Mouse (Mus musculus) forebrain, embryonic 14.5 days (tissue): ENCODE data around the gene Skida1. TPM values are rescaled to one million over a fixed set of nuclear protein-coding genes. Genes with fewer than 3 reads are reported as not detected.
A peak's percentile ranks its signal among the peaks of the same experiment; 100 is the strongest.

ENCODE experiments used
- ATAC-seq: fragments of 200-750 bp; cut with Nextera tagmentation; 2 replicates; pipeline ENCODE4 v1.8.0; 2017; ENCODE audit warnings: mild to moderate bottlenecking, moderate library complexity
- DNase-seq: peaks from one replicate; pipeline ENCODE4 v3.0.0-alpha.2; 2015; ENCODE audit warnings: low spot score
- H3K27ac ChIP-seq: fragments of 300-500 bp; sonication (generic); 2 replicates; pipeline ENCODE4 v1.5.1; 2014; ENCODE audit warnings: low read depth, mild to moderate bottlenecking, control low read depth, low read length, moderate library complexity
- H3K27me3 ChIP-seq: fragments of 300-500 bp; sonication (generic); replicated peaks from 2 replicates; pipeline ENCODE4 v1.6.1; 2014; ENCODE audit warnings: low read length, control low read depth, mixed read lengths; ENCODE audit not compliant: control insufficient read depth, insufficient read depth
- H3K36me3 ChIP-seq: fragments of 300-500 bp; sonication (generic); 2 replicates; pipeline ENCODE4 v1.6.1; 2014; ENCODE audit warnings: low read length, control low read depth; ENCODE audit not compliant: control insufficient read depth, insufficient read depth
- H3K4me1 ChIP-seq: fragments of 300-500 bp; sonication (generic); 2 replicates; pipeline ENCODE4 v1.6.1; 2014; ENCODE audit warnings: antibody characterized with exemption, low read length, control low read depth; ENCODE audit not compliant: control insufficient read depth, insufficient read depth
- H3K4me2 ChIP-seq: fragments of 300-500 bp; sonication (generic); 2 replicates; pipeline ENCODE4 v1.6.1; 2014; ENCODE audit warnings: mild to moderate bottlenecking, control low read depth, low read length
- H3K4me3 ChIP-seq: fragments of 300-500 bp; sonication (generic); 2 replicates; pipeline ENCODE4 v1.5.1; 2014; ENCODE audit warnings: low read depth, low read length, control low read depth
- H3K9ac ChIP-seq: fragments of 300-500 bp; sonication (generic); 2 replicates; pipeline ENCODE4 v1.6.1; 2014; ENCODE audit warnings: mild to moderate bottlenecking, low read length, control low read depth, moderate library complexity
- H3K9me3 ChIP-seq: fragments of 300-500 bp; sonication (generic); replicated peaks from 2 replicates; pipeline ENCODE4 v1.6.1; 2016; ENCODE audit warnings: low read length, control low read depth, mixed read lengths; ENCODE audit not compliant: control insufficient read depth
- WGBS: fragments of 180-500 bp; shearing (Covaris S2); extraction: QIAGEN DNeasy Blood & Tissue Kit; methylation state at CpG from one replicate; pipeline ENCODE4 v1.1.7; 2014; 5-methylcytosine and 5-hydroxymethylcytosine counted together
- polyA plus RNA-seq: library from polyadenylated mRNA; unstranded; fragments of >200 nt; fragmentation: Nextera tagmentation; extraction: Ambion mirVana; gene quantifications from 2 replicates; pipeline ENCODE4 v1.2.1, GENCODE M21; 2014

The Skida1 gene
- polyA plus RNA-seq, 1 experiment from 2014 or later, result 13.2 TPM

GRCm38 (mm10) chr2:18030581-18030980 is 18.3 kb downstream of the Skida1 start:
- H3K4me2 ChIP-seq, result peak overlapping the region; percentile 99
- 9% methylated on average over 8 of the region's 8 CpGs for WGBS

DNA sequence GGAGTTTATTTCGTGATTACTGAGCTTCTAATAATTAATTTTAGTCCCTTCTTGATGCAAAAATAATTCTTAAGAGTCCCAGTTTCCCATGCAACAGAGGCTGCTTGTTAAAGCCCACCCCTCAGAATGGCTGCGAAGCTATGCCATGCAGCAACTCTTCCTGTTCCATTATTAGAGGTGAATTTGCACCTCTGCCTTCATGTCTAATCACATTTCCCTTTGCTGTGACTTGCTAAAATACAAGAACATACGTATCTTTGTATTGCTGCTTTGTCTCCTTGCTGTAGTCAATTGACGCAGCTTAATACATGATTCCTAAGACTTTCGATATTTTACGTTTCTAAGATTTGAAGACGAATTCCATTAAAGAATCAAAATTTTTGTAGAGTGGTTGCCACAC is 19.2 kb downstream of the Skida1 start:
- no peak overlapping the region for H3K27ac ChIP-seq
- no peaks in the 10 kb centered on the region for H3K27me3 ChIP-seq
- no peaks in the 10 kb centered on the region for H3K36me3 ChIP-seq
- peak overlapping the region; percentile 99 for H3K4me2 ChIP-seq
- DNase-seq (peak; percentile 43), ATAC-seq (no peak)
- H3K9ac ChIP-seq, result no peak overlapping the region
- peaks cover 47% of the 10 kb centered on the region for H3K4me1 ChIP-seq
- no peaks in the 10 kb centered on the region for H3K9me3 ChIP-seq
- no peak overlapping the region for H3K4me3 ChIP-seq
- WGBS, result 25% methylated on average over 7 of the region's 7 CpGs

More at GRCm38 (mm10) chr2:18030581-18030980, 18.3 kb downstream of the Skida1 start:
- Histone ChIP-seq H3K4me1 (peaks cover 52% of the 10 kb centered on the region), H3K36me3 (no peaks in the 10 kb centered on the region), H3K4me3 (peak overlapping the region; percentile 37; the same call in 1 of the 2 replicates), H3K27me3 (no peaks in the 10 kb centered on the region), H3K9ac (peak overlapping the region; percentile 87; the same call in 1 of the 2 replicates), H3K27ac (no peak overlapping the region), H3K9me3 (no peaks in the 10 kb centered on the region)
- DNase-seq, result peak; percentile 84
- no peak for ATAC-seq

GRCm38 (mm10) chr2:18028140-18029021 is 20.5 kb downstream of the Skida1 start:
- peaks cover 36% of the 10 kb centered on the region for H3K4me1 ChIP-seq
- H3K4me3 ChIP-seq, result peak overlapping the region; percentile 63
- peak; percentile 95 for DNase-seq
- under 1% methylated on average over 61 of the region's 61 CpGs for WGBS
- H3K4me2 ChIP-seq, result peak overlapping the region; percentile 99
- no peaks in the 10 kb centered on the region for H3K9me3 ChIP-seq
- peak overlapping the region; percentile 94 for H3K9ac ChIP-seq
- ATAC-seq, result peak; percentile 65
- H3K27ac ChIP-seq, result peak overlapping the region; percentile 99
- H3K36me3 ChIP-seq, result no peaks in the 10 kb centered on the region
- H3K27me3 ChIP-seq, result no peaks in the 10 kb centered on the region

DNA sequence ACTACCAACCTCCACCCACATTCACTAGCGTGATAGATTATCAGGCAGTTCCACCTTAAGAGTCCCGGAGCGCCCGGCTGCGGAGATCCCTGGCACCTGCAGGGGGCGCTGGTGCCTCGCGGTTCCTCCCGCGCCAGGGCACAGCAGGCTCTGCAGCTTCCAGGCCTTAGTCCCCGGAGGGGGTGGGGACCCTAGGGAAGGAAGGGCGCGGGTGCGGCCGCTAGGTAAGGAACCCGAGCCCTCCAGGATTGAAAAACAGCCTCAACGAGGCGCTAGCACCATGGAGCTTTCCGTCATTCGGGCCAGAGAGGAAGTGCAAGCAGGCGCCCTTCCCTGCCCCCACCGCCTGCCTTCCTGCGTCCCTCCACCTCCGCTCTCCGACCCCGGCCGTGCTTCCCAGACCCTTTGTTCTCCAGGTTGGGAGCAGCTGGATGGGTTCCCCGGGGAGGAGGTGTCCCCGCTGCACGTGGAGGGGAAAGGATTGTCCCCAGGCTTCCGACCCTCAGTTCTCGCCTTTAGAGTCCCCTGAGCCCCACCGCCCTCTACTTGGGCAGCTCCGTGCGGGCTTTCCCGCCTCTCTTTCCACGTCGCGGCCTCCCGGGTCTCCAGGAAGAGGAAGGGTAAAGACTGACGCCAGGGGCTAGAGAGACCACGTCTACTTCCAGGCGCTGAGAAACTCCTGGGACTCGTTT is 21.3 kb downstream of the Skida1 start:
- H3K4me1 ChIP-seq, result peaks cover 29% of the 10 kb centered on the region
- WGBS, result under 1% methylated on average over 43 of the region's 44 CpGs
- H3K9me3 ChIP-seq, result no peaks in the 10 kb centered on the region
- H3K27me3 ChIP-seq, result no peaks in the 10 kb centered on the region
- peak overlapping the region; percentile 99 for H3K4me2 ChIP-seq
- H3K4me3 ChIP-seq, result peak overlapping the region; percentile 63
- ATAC-seq (peak; percentile 84), DNase-seq (peak; percentile 97)
- H3K9ac ChIP-seq, result peak overlapping the region; percentile 94
- peak overlapping the region; percentile 99 for H3K27ac ChIP-seq
- no peaks in the 10 kb centered on the region for H3K36me3 ChIP-seq

DNA sequence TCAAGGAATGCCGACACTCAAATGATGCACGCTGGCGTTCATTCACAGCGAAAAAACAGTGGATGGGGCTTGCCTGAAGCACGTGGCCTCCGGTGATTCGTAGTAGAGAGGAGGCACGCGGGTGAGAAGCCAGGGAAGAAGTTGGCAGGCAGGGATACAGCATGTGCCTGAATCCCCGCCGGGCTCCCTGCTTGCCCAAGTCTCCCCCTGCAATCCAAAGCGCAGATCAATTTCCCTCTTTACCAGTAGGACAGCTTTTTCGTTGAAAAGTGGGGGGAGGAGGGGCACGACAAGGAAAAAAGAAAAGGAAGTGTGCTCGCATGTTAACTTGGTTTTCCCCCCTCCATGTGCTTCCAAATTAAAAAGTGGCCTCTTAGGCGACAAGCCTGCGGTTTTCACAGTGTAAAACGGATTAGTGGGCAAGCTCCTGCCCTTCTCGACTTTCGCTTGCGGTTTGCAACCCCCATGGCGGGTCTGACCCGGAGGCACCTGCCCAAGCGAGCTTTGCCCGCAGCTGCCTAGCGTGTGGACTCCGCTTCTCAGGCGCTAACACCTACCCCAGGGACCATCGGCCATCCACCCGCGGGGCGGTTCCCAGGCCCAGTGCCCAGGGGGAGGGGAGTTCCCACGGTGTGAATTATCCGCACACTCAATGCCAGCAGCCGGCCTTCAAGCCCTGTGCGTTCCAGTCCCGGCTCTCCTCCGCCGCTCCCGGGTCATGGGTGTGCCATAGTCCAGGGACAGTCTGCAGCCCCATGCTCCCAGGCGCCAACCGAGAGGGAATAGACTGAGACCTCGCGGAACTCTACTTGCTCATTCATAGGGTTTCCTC is 22.5 kb downstream of the Skida1 start:
- Histone ChIP-seq H3K4me1 (peaks cover 20% of the 10 kb centered on the region), H3K36me3 (no peaks in the 10 kb centered on the region), H3K27me3 (no peaks in the 10 kb centered on the region), H3K9me3 (no peaks in the 10 kb centered on the region), H3K9ac (peak overlapping the region; percentile 94), H3K4me3 (peak overlapping the region; percentile 63), H3K27ac (peak overlapping the region; percentile 99), H3K4me2 (peak overlapping the region; percentile 99)
- peak; percentile 82 for DNase-seq
- ATAC-seq, result peak; percentile 15
- WGBS, result under 1% methylated on average over 44 of the region's 44 CpGs

- Histone ChIP-seq H3K9me3 (no peaks in the 10 kb centered on the region), H3K4me2 (peak overlapping the region; percentile 99), H3K4me3 (peak overlapping the region; percentile 63), H3K36me3 (no peaks in the 10 kb centered on the region), H3K4me1 (peaks cover 15% of the 10 kb centered on the region; the same call in 1 of the 2 replicates), H3K9ac (peak overlapping the region; percentile 94), H3K27ac (peak overlapping the region; percentile 99), H3K27me3 (no peaks in the 10 kb centered on the region)
- DNase-seq (no peak), ATAC-seq (no peak)
- under 1% methylated on average over 14 of the region's 14 CpGs for WGBS
Observed at GRCm38 (mm10) chr2:18025781-18026115, 23.1 kb downstream of the Skida1 start.

DNA sequence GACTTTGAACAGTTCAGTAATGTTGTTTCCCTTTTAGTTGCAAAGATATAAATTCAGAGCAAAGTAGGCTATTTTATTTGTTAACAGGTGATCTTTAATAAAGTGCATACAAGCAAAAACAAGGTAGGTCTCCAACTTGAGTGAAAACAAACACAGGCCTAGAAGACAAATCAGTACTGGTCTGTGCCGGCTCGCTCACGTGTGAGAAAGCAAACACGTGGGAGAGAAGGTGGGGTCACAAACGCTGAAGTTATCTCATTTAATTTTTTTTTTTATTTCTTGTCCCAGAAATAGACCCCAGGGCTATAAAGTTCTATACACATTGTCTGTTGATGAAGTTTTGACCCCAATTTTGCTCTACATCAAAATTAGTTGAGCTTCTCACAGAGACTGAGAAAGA is 23.7 kb downstream of the Skida1 start:
- Histone ChIP-seq H3K9me3 (no peaks in the 10 kb centered on the region), H3K9ac (peak overlapping the region; percentile 94; the same call in 1 of the 2 replicates), H3K4me2 (peak overlapping the region; percentile 99), H3K27ac (no peak overlapping the region), H3K4me3 (peak overlapping the region; percentile 63), H3K27me3 (no peaks in the 10 kb centered on the region), H3K4me1 (peaks cover 13% of the 10 kb centered on the region; the same call in 1 of the 2 replicates), H3K36me3 (no peaks in the 10 kb centered on the region)
- peak; percentile 33 for DNase-seq
- WGBS, result 8% methylated on average over 5 of the region's 5 CpGs
- no peak for ATAC-seq

DNA sequence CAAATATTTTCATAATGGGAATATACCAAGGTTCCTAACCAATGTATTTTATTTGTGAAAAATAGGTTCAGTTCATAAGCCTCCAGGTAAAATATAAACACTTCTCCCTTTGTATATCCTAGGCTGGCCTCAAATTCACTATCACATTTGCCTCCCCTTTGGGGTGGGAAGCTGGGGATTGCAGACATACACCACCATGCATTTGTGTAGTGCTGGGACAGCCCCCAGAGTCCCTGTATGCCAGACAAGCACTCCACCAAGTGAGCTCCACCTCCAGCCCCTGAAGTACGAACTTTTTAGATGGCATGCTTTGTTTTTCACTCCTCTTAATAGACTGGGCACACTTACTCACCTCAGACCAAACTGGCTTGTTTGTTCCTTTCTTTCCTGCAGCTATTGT is 26.0 kb downstream of the Skida1 start:
- Histone ChIP-seq H3K4me1 (peaks cover 7% of the 10 kb centered on the region; the same call in 1 of the 2 replicates), H3K27ac (no peak overlapping the region), H3K27me3 (no peaks in the 10 kb centered on the region), H3K4me3 (no peak overlapping the region), H3K4me2 (no peak overlapping the region), H3K9me3 (no peaks in the 10 kb centered on the region), H3K36me3 (no peaks in the 10 kb centered on the region), H3K9ac (no peak overlapping the region)
- ATAC-seq, result no peak
- WGBS, result 12% methylated on average over 1 of the region's 1 CpGs
- DNase-seq, result no peak
